Mouse (Mus musculus): Measurements from ENCODE around the gene Ssxb5. TPM values are rescaled to one million over a fixed set of nuclear protein-coding genes. Genes with fewer than 3 reads are reported as not detected.
"Not testable (repeated sequence)": the region's sequence is repeated elsewhere in the genome, so short reads cannot be mapped to it uniquely, and the experiment has no call there.

Gene Ssxb5
- polyA plus RNA-seq (2014; fragmentation: Nextera tagmentation; extraction: Ambion mirVana), result not detected in 2 replicates

DNA sequence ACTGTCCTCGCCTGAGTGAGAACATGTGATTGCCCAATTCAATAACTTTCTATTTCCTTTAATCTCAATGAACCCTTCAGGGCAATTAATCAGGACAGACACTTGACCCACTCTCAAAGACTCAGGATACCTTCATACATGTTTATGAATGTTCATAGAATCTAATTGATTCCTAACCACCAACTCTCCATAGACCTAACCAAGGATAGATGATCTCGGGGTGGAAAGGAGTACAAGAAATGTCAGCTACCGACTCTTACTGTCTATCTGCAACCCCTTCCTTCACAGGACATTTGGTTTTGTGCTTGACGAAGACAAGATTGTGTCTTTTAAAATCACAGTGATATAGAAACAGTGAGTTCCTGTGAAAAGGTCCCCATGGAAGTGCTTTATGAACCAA lies at the start of gene Ssxb5:
Gene Ssxb5, plus strand, starts transcription at position 301 of the 400 bp plus-strand sequence.
- not testable (repeated sequence) for H3K4me2 ChIP-seq (ENCODE audit: low read length); H3K4me3 ChIP-seq (ENCODE audit: low read depth, low read length); H3K9me3 ChIP-seq (ENCODE audit: control insufficient read depth, low read length); H3K36me3 ChIP-seq (ENCODE audit: control insufficient read depth, insufficient read depth, low read length); ATAC-seq (replicated peaks; ENCODE audit: low FRiP score, low TSS enrichment, low read depth); H3K27me3 ChIP-seq (replicated peaks; ENCODE audit: control insufficient read depth, insufficient read depth, low read length); H3K4me1 ChIP-seq (replicated peaks; ENCODE audit: control insufficient read depth, insufficient read depth, low read length); H3K27ac ChIP-seq (ENCODE audit: low read depth); DNase-seq (ENCODE audit: low spot score); H3K9ac ChIP-seq (ENCODE audit: low read length)
- 70% methylated on average over 4 of the region's 4 CpGs for WGBS

DNA sequence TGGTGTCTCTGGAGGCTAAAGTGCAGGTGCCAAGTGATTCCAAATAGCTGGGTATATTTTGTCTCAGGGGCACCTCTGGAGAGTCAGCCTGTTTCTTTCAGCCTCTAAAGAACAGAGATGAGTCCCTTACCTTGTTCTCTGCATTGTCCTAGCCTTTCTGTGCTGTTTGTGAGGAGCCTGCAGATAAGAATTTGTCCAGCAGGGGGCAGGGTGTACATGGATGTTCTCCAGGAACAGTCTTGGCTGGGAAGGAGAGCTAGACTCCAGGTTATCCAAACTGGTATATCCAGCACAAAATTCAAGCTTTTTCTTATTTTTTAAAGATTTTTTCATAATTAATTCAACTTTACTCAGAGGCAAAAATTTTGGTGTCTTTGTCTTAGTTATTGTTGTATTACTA lies 28.6 kb downstream of the Ssxb5 start:
- ATAC-seq (replicated peaks; ENCODE audit: low FRiP score, low TSS enrichment, low read depth), result no peak
- Histone ChIP-seq H3K36me3 (ENCODE audit: control insufficient read depth, insufficient read depth, low read length) (no peaks in the 10 kb centered on the region), H3K9ac (ENCODE audit: low read length) (no peak overlapping the region), H3K27ac (ENCODE audit: low read depth) (no peak overlapping the region), H3K4me1 (replicated peaks; ENCODE audit: control insufficient read depth, insufficient read depth, low read length) (no peaks in the 10 kb centered on the region), H3K9me3 (ENCODE audit: control insufficient read depth, low read length) (no peaks in the 10 kb centered on the region), H3K4me2 (ENCODE audit: low read length) (no peak overlapping the region), H3K4me3 (ENCODE audit: low read depth, low read length) (no peak overlapping the region), H3K27me3 (replicated peaks; ENCODE audit: control insufficient read depth, insufficient read depth, low read length) (no peaks in the 10 kb centered on the region)
- peak; percentile 70 for DNase-seq (ENCODE audit: low spot score)

DNA sequence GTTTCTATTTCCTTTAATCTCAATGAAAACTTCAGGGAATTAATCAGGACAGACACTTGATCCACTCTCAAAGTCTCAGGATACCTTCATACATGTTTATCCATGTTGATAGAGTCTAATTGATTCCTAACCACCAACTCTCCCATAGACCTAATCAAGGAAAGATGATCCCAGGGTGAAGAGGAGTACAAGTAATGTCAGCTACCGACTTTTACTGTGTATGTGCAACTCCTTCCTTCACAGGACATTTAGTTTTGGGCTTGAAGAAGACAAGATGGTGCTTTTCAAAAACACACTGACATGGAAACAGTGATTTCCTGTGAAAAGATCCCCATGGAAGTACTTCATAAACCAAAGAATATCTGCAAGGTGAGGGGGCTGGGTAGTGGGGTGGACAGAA lies 40.2 kb downstream of the Ssxb5 start, which contains the start of gene Gm6592:
Gene Gm6592, plus strand, starts transcription at position 301 of the 400 bp plus-strand sequence.
- Histone ChIP-seq H3K36me3 (ENCODE audit: control insufficient read depth, insufficient read depth, low read length) (no peaks in the 10 kb centered on the region), H3K9ac (ENCODE audit: low read length) (no peak within 1 kb of the TSS), H3K4me3 (ENCODE audit: low read depth, low read length) (no peak within 1 kb of the TSS), H3K27ac (ENCODE audit: low read depth) (no peak within 1 kb of the TSS), H3K4me1 (replicated peaks; ENCODE audit: control insufficient read depth, insufficient read depth, low read length) (no peaks in the 10 kb centered on the region), H3K9me3 (ENCODE audit: control insufficient read depth, low read length) (no peaks in the 10 kb centered on the region), H3K27me3 (replicated peaks; ENCODE audit: control insufficient read depth, insufficient read depth, low read length) (no peaks in the 10 kb centered on the region), H3K4me2 (ENCODE audit: low read length) (no peak within 1 kb of the TSS)
- 82% methylated on average over 1 of the region's 1 CpGs for WGBS
- ATAC-seq (replicated peaks; ENCODE audit: low FRiP score, low TSS enrichment, low read depth) (no peak), DNase-seq (ENCODE audit: low spot score) (no peak)

DNA sequence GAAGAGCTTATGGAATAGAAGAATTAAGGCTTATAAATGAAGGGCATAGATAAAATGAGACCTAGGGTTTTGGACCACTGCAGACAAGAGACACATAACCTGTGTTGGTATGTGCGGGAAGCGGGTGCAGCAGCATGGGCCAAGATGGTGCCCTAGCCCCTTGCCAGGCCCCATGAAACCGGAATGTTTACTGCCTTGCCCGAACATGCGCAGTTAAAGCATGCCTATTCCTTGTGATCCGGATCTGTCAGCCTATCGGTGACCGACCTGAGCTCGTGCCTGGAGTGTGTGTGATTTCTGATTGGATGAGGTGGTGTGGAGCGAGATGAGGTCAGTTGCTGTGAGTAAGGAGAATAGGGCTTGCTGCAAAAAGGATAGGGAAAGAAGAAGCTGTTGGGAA lies 49.0 kb downstream of the Ssxb5 start:
- ATAC-seq (replicated peaks; ENCODE audit: low FRiP score, low TSS enrichment, low read depth), result no peak
- Histone ChIP-seq H3K27me3 (replicated peaks; ENCODE audit: control insufficient read depth, insufficient read depth, low read length) (no peaks in the 10 kb centered on the region), H3K9ac (ENCODE audit: low read length) (no peak overlapping the region), H3K4me3 (ENCODE audit: low read depth, low read length) (no peak overlapping the region), H3K4me2 (ENCODE audit: low read length) (no peak overlapping the region), H3K9me3 (ENCODE audit: control insufficient read depth, low read length) (no peaks in the 10 kb centered on the region), H3K36me3 (ENCODE audit: control insufficient read depth, insufficient read depth, low read length) (no peaks in the 10 kb centered on the region), H3K27ac (ENCODE audit: low read depth) (no peak overlapping the region), H3K4me1 (replicated peaks; ENCODE audit: control insufficient read depth, insufficient read depth, low read length) (no peaks in the 10 kb centered on the region)
- WGBS, result 93% methylated on average over 10 of the region's 10 CpGs
- no peak for DNase-seq (ENCODE audit: low spot score)

Other genes with a start within 250 kb of the Ssxb5 start
- gene Ssxb3, start 211.9 kb upstream of the Ssxb5 start, polyA plus RNA-seq (2014; fragmentation: Nextera tagmentation; extraction: Ambion mirVana), result not detected in 2 replicates
- not detected in 2 replicates for gene Ssxb8, start 112.8 kb upstream of the Ssxb5 start, polyA plus RNA-seq (2014; fragmentation: Nextera tagmentation; extraction: Ambion mirVana)
- not detected in 2 replicates for gene Ssx9, start 55.3 kb upstream of the Ssxb5 start, polyA plus RNA-seq (2014; fragmentation: Nextera tagmentation; extraction: Ambion mirVana)
- gene Gm6592, start 40.3 kb downstream of the Ssxb5 start, polyA plus RNA-seq (2014; fragmentation: Nextera tagmentation; extraction: Ambion mirVana), result not detected in 2 replicates
- gene Gm5751, start 70.6 kb downstream of the Ssxb5 start, polyA plus RNA-seq (2014; fragmentation: Nextera tagmentation; extraction: Ambion mirVana), result not detected in 2 replicates
- gene B630019K06Rik, start 88.7 kb downstream of the Ssxb5 start, polyA plus RNA-seq (2014; fragmentation: Nextera tagmentation; extraction: Ambion mirVana), result 3.8 and 4.1 TPM in 2 replicates
- not detected in 2 replicates for gene Fthl17b, start 159.3 kb downstream of the Ssxb5 start, polyA plus RNA-seq (2014; fragmentation: Nextera tagmentation; extraction: Ambion mirVana)
- gene Fthl17c, start 172.9 kb downstream of the Ssxb5 start, polyA plus RNA-seq (2014; fragmentation: Nextera tagmentation; extraction: Ambion mirVana), result not detected in 2 replicates
- not detected in 2 replicates for gene Fthl17d, start 183.1 kb downstream of the Ssxb5 start, polyA plus RNA-seq (2014; fragmentation: Nextera tagmentation; extraction: Ambion mirVana)
- gene Fthl17e, start 229.8 kb downstream of the Ssxb5 start, polyA plus RNA-seq (2014; fragmentation: Nextera tagmentation; extraction: Ambion mirVana), result not detected in 2 replicates